Mouse (Mus musculus) thymus, postnatal 0 days (tissue): Measurements from ENCODE around the gene Ftl1. TPM values are rescaled to one million over a fixed set of nuclear protein-coding genes. Genes with fewer than 3 reads are reported as not detected.
A peak's percentile ranks its signal among the peaks of the same experiment; 100 is the strongest.

Experiments
- DNase-seq: peaks from one replicate; pipeline ENCODE4 v3.0.0-alpha.2; 2015; ENCODE audit warnings: low spot score
- microRNA-seq: library from miRNA; unstranded; fragments of <30 nt; microRNA quantifications from one replicate; pipeline ENCODE4, GENCODE M21; 2016; ENCODE audit warnings: borderline number of aligned reads
- polyA plus RNA-seq: library from polyadenylated mRNA; unstranded; fragments of >200 nt; fragmentation: Nextera tagmentation; extraction: Ambion mirVana; gene quantifications from 2 replicates; pipeline ENCODE4 v1.2.1, GENCODE M21; 2015

The Ftl1 gene
- polyA plus RNA-seq, 1 experiment from 2014 or later = 3,702 TPM

DNA sequence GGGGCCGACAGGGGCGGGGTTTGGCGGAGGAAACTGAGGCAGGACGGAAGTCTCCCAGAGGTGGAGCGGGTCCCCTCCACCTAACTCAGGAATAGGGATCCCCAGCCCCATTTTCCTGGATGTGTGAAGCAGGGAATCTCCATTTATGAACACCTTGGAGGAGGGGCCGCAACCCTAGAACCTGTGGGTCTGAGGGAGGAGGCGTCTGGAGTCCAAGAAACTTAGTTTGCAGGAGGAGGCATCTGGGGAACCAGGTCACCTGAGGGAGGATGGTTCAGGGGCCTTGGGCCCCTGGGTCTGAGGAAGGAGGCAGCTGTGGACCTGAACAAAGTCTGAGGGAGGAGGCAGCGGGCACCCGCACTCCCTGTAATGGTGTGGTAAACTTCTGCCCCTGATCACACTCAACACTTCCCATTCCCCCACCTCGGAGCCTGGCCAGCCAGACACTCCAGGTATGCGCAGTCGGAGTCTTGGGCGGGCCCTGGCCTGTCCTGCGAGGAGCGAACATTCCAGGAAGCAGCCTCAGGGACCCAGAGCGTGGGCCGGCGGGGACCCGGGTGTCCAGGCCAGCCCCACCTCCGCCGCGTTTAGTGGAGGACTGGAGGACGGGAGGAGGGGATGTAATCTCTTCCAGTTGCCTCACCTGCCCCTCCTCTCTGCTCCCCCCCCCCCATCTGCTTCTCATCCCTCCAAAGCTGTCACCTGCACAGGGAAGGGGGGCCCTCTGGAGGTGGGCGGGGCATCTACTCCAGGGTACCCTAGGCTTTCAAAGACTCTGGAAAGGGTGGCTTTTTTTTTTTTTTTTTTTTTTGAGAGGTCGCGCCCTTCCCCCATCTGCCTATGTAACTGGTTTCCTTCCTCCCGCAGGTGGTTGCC is 45.6 kb downstream of the Ftl1 start:
- DNase-seq = no peak

DNA sequence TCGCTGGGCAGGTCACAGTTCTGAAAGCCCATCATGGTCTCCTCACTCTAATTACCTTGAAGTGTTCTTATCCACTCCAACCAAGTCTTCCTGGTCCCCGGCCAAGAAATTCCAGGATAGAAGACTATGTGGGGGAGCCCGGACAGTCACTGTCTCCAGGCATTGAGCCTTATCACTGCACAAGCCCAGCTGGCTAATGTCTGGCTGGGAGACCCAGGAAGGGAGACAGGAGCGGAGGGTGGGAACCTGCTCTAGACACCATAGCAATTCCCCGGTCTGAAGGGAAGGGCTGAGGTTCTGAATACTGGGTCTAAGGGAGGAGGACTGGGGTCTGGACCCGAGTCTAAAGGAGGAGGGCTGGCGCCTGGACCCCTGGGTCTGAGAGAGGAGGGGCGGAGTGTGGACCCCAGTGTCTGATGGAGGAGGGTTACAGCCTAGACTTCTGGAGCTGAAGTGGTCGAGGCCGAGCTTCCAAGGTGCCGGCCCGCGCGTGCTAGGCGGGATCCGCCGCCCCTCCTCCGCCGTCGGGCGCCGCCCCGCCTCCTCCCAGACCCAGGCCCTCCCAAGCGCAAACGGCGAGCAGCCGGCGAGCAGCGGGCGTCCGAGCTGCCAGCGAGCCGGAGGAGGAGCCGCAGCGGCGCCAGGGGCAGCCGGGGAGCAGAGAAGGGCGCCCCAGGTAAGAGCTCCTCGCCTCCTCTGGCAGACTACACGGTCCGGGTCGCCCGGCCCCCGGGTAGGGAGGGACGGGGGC is 46.4 kb downstream of the Ftl1 start, which contains the start of gene Ntf5:
Gene Ntf5, plus strand, starts transcription at position 583 of the 751 bp plus-strand sequence.
- DNase-seq = peak; percentile 10

DNA sequence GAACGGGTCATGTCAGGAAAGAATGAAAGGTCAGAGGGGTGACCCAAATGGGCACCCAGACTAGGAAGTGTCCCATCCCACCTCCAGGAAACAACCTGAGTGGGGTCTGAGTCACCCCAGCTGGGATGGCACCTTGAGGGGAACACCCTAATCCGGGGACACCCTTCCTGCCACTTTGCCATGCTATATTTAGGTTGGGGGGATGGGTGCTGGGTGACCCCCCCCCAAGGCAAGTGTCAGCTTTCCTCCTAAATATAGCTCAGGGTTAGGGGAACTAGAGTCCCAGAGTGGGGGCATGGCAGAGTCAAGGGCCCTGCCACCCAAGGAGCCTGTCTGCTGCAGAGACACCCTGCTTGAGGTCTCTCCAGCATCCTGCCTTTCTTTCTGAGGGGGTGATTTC is 47.3 kb downstream of the Ftl1 start:
- no peak for DNase-seq

DNA sequence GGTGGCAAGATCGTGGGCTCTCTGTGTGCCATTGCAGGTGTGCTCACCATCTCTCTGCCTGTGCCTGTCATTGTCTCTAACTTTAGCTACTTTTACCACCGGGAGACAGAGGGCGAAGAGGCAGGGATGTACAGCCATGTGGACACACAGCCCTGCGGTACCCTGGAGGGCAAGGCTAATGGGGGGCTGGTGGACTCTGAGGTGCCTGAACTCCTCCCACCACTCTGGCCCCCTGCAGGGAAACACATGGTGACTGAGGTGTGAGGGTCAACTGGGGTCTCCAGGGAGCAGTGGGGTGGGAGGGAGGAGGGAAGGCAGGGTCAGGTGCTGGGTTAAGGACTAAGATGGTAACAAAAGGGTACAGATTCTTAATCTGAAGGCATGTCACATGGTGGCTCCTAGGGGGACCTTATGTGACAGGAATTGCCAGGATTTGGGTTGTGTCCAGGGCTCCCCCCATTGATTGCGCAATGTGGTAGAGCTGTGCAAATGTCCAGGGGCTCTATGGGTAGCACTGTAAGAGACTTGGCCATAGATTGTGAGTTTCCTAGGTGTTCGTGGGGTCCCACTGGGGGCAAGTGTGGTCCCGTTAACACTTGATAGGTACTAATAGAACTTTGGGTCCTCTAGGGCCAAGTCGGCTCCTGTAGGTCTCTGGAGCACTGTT is 50.1 kb downstream of the Ftl1 start:
- DNase-seq = no peak

DNA sequence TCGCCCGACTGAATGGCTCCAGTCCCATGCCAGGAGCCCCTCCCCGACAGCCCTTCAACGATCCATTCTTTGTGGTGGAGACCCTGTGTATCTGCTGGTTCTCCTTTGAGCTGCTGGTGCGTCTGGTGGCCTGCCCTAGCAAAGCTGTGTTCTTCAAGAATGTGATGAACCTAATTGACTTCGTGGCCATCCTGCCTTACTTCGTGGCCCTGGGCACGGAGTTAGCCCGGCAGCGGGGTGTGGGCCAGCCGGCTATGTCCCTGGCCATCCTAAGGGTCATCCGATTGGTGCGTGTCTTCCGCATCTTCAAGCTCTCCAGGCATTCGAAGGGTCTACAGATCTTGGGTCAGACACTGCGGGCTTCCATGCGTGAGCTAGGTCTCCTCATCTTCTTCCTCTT is 50.7 kb downstream of the Ftl1 start:
- DNase-seq = no peak

DNA sequence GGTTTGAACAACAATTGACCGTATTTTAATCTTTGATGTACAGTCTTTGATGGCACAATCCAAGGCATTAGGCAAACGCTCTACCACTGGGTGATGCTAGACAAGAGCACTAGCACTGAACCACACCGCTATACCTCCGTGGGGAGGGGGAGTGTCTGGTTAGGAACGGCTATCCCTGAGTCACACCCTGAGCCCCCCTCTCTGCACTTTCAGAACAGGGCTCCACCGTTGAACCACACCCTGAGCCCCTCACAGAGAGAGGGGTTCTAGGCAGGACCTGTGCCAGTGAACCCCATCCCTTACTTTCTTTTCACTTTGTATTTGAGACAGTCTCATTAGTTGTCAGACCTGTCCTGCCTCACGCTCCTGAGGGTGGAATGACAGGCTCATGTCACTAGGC is 51.3 kb downstream of the Ftl1 start:
- no peak for DNase-seq

Small RNA genes lying within 50 kb of the gene (microRNA-seq; reads per million reads assigned to microRNA genes)
- not detected for gene Gm22133

Other genes starting within 250 kb of the Ftl1 start
- 5.1 and 7.6 TPM in 2 replicates for gene Dkkl1, start 247.7 kb downstream of the Ftl1 start, polyA plus RNA-seq
- gene Tead2, start 244.1 kb downstream of the Ftl1 start, polyA plus RNA-seq = 4.8 and 5.1 TPM in 2 replicates
- gene Cd37, start 220.8 kb downstream of the Ftl1 start, polyA plus RNA-seq = 143 and 146 TPM in 2 replicates
- gene Slc6a16, start 218.8 kb downstream of the Ftl1 start, polyA plus RNA-seq = 0.17 TPM in 1 of 2 replicates, not detected in the other
- 0.08 TPM in 1 of 2 replicates, not detected in the other for gene Slc6a21, start 182.4 kb downstream of the Ftl1 start, polyA plus RNA-seq
- gene Trpm4, start 126.1 kb downstream of the Ftl1 start, polyA plus RNA-seq = 4.9 and 5.2 TPM in 2 replicates
- gene Hrc, start 124.6 kb downstream of the Ftl1 start, polyA plus RNA-seq = 0.08 and 0.09 TPM in 2 replicates
- 0.27 and 0.49 TPM in 2 replicates for gene Ppfia3, start 92.9 kb downstream of the Ftl1 start, polyA plus RNA-seq
- 0.49 and 0.79 TPM in 2 replicates for gene Lin7b, start 89.3 kb downstream of the Ftl1 start, polyA plus RNA-seq
- gene Snrnp70, start 64.1 kb downstream of the Ftl1 start, polyA plus RNA-seq = 198 and 222 TPM in 2 replicates
- 0.14 and 0.34 TPM in 2 replicates for gene Kcna7, start 54.2 kb downstream of the Ftl1 start, polyA plus RNA-seq
- 3.9 and 4.2 TPM in 2 replicates for gene Ntf5, start 46.2 kb downstream of the Ftl1 start, polyA plus RNA-seq
- not detected in 2 replicates for gene Lhb, start 39.1 kb downstream of the Ftl1 start, polyA plus RNA-seq
- gene Gys1, start 25.0 kb downstream of the Ftl1 start, polyA plus RNA-seq = 9.4 and 10.5 TPM in 2 replicates
- gene Ruvbl2, start 21.8 kb downstream of the Ftl1 start, polyA plus RNA-seq = 129 and 143 TPM in 2 replicates
- 177 and 178 TPM in 2 replicates for gene Bax, start 7.0 kb upstream of the Ftl1 start, polyA plus RNA-seq
- gene Tulp2, start 22.0 kb upstream of the Ftl1 start, polyA plus RNA-seq = 2.6 and 2.8 TPM in 2 replicates
- not detected in 2 replicates for gene Gm45808, start 26.9 kb upstream of the Ftl1 start, polyA plus RNA-seq
- 1.1 and 1.5 TPM in 2 replicates for gene Dhdh, start 28.9 kb upstream of the Ftl1 start, polyA plus RNA-seq
- gene Nucb1, start 50.5 kb upstream of the Ftl1 start, polyA plus RNA-seq = 110 and 111 TPM in 2 replicates
- 16.2 and 17.2 TPM in 2 replicates for gene Ppp1r15a, start 66.4 kb upstream of the Ftl1 start, polyA plus RNA-seq
- gene Plekha4, start 66.4 kb upstream of the Ftl1 start, polyA plus RNA-seq = 3.3 and 4.6 TPM in 2 replicates
- gene Hsd17b14, start 95.0 kb upstream of the Ftl1 start, polyA plus RNA-seq = 1.1 and 1.2 TPM in 2 replicates
- gene Bcat2, start 110.3 kb upstream of the Ftl1 start, polyA plus RNA-seq = 86.5 and 87.3 TPM in 2 replicates
- gene Fgf21, start 155.6 kb upstream of the Ftl1 start, polyA plus RNA-seq = 17.5 and 20.5 TPM in 2 replicates
- 1.4 and 3.2 TPM in 2 replicates for gene Fut1, start 157.4 kb upstream of the Ftl1 start, polyA plus RNA-seq
- 0.08 and 0.16 TPM in 2 replicates for gene Izumo1, start 161.9 kb upstream of the Ftl1 start, polyA plus RNA-seq
- 2.9 and 4.4 TPM in 2 replicates for gene Rasip1, start 167.6 kb upstream of the Ftl1 start, polyA plus RNA-seq
- gene Mamstr, start 180.1 kb upstream of the Ftl1 start, polyA plus RNA-seq = 1.6 and 1.9 TPM in 2 replicates
- gene Fut2, start 206.5 kb upstream of the Ftl1 start, polyA plus RNA-seq = 0.44 and 0.52 TPM in 2 replicates
- gene Ntn5, start 224.1 kb upstream of the Ftl1 start, polyA plus RNA-seq = 0.73 and 0.76 TPM in 2 replicates
- gene Sec1, start 234.5 kb upstream of the Ftl1 start, polyA plus RNA-seq = 0.30 and 0.53 TPM in 2 replicates
- 0.35 and 0.36 TPM in 2 replicates for gene Car11, start 240.0 kb upstream of the Ftl1 start, polyA plus RNA-seq
- gene Dbp, start 245.2 kb upstream of the Ftl1 start, polyA plus RNA-seq = 10.6 and 13.4 TPM in 2 replicates